Mouse (Mus musculus) ES-E14 (cell line): ENCODE data around the gene Rsrp1.

Source experiments
- HCFC1 ChIP-seq: IDR thresholded peaks from 2 replicates; pipeline ENCODE4 v1.6.1; 2012; ENCODE audit warnings: low read length, inconsistent platforms, borderline replicate concordance; ENCODE audit not compliant: insufficient read depth
- MAFK ChIP-seq: IDR thresholded peaks from 2 replicates; pipeline ENCODE4 v1.6.1; 2014; ENCODE audit warnings: mild to moderate bottlenecking, low read depth, low read length, inconsistent platforms; ENCODE audit not compliant: insufficient read depth

DNA sequence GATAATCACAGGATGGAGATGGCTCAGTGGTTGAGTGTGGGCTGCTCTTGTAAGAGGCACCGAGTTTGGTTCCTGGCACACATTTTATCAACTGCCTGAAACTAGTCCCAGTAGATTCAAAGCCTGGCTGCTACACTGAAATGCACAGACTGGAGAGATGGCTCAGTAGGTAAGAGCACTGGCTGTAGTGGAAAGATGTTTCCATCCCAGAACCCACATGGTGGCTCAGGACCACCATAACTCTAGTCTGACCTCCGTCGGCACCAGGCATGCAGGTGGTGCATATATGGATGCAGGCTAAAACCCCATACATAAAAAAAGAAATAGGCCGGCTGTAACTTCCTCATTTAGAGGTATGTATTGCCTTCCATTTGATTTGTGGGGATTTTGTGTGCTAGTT lies 6.1 kb downstream of the Rsrp1 start:
- TF ChIP-seq HCFC1 (no peak), MAFK (no peak)
